ENCODE assay signal across 17 mouse cellular contexts in genomic region chr8:84841514-84841913, GRCm38 (mm10). TPM values are rescaled to one million over a fixed set of nuclear protein-coding genes. Genes with fewer than 3 reads are reported as not detected.
A peak's percentile ranks its signal among the peaks of the same experiment; 100 is the strongest.
DNase-seq lines count a peak whose midpoint lies in the region; ATAC-seq and TF ChIP-seq lines count a peak whose summit lies in the region.
"Had no signal": no experiment of that assay in that cellular context is flagged by ENCODE, and none has a peak within 500 bp of the region (broad histone marks: within the 10 kb centered on the region; RNA-seq: fewer than 3 reads in every experiment).

No protein-coding gene starts in this region.

- peaks cover 44% of the 10 kb centered on the region for H3K4me1 ChIP-seq in kidney, embryonic 16.5 days (ENCODE audit: insufficient read depth, low read length)
- no peaks in the 10 kb centered on the region for H3K4me1 ChIP-seq in brown adipose tissue, adult 24 weeks (ENCODE audit: control insufficient read depth, insufficient read depth, insufficient read length, low read length)
- peaks cover 85% of the 10 kb centered on the region for H3K4me1 ChIP-seq in liver, embryonic 13.5 days (replicated peaks)

- H3K36me3 ChIP-seq in kidney, embryonic 16.5 days (ENCODE audit: insufficient read depth, low read length) = peaks cover 59% of the 10 kb centered on the region
- peaks cover 77% of the 10 kb centered on the region for H3K36me3 ChIP-seq in liver, embryonic 13.5 days

- no peak for DNase-seq in gastrocnemius, adult 2 months
- no peak for DNase-seq in gastrocnemius, adult 8-10 months (ENCODE audit: low spot score in 2 of 2)
- no peak for DNase-seq in kidney, postnatal 4 days
- DNase-seq in liver, embryonic 13.5 days = no peak
- DNase-seq in cerebellum, adult 11-12 months = no peak
- no peak for DNase-seq in right cerebral cortex, postnatal 14 days
- DNase-seq: adrenal gland, postnatal 10 days; cerebellum, postnatal 25 days; gastrocnemius, postnatal 14 days; lung, postnatal 36 days; retina, postnatal 1 day had no signal

- TF ChIP-seq CTCF in gastrocnemius, adult 2 months (IDR thresholded peaks at IDR 0.05) = no peak

- H3K9ac ChIP-seq in kidney, embryonic 16.5 days (replicated peaks; ENCODE audit: low read length) = no peak overlapping the region
- peak overlapping the region; percentile 24; the same call in 1 of the 2 replicates for H3K9ac ChIP-seq in liver, embryonic 13.5 days
- H3K9ac ChIP-seq: embryonic facial prominence, embryonic 12.5 days; forebrain, embryonic 12.5 days; midbrain, embryonic 13.5 days had no signal

- intact Hi-C loops in gastrocnemius, adult 2 months (cut with DNase I) = no loop called here

- no peak overlapping the region for H3K4me2 ChIP-seq in kidney, embryonic 16.5 days (replicated peaks; ENCODE audit: low read depth, low read length)
- peak overlapping the region; percentile 15; the same call in 1 of the 2 replicates for H3K4me2 ChIP-seq in liver, embryonic 13.5 days
- H3K4me2 ChIP-seq: forebrain, embryonic 12.5 days; midbrain, embryonic 13.5 days had no signal

- H3K27ac ChIP-seq in gastrocnemius, adult 2 months = 0 out of 2 replicates have a peak overlapping the region, but pooled peaks have one; percentile 94
- H3K27ac ChIP-seq in kidney, embryonic 16.5 days (ENCODE audit: low read length) = 0 out of 2 replicates have a peak overlapping the region, but pooled peaks have one; percentile 35
- H3K27ac ChIP-seq in brown adipose tissue, adult 24 weeks (replicated peaks; ENCODE audit: low read depth, low read length) = peak overlapping the region; percentile 5; the same call in 1 of the 2 replicates
- peak overlapping the region; percentile 98 for H3K27ac ChIP-seq in liver, embryonic 13.5 days
- H3K27ac ChIP-seq: heart, embryonic 10.5 days had no signal

- no peak overlapping the region for H3K4me3 ChIP-seq in gastrocnemius, adult 2 months
- no peak overlapping the region for H3K4me3 ChIP-seq in kidney, embryonic 16.5 days (ENCODE audit: low read length)
- no peak overlapping the region for H3K4me3 ChIP-seq in brown adipose tissue, adult 24 weeks (ENCODE audit: insufficient read depth, low read depth, low read length)
- no peak overlapping the region for H3K4me3 ChIP-seq in liver, embryonic 13.5 days (replicated peaks)
- H3K4me3 ChIP-seq: midbrain, embryonic 13.5 days had no signal

- no peaks in the 10 kb centered on the region for H3K9me3 ChIP-seq in kidney, embryonic 16.5 days (ENCODE audit: low read length)
- H3K9me3 ChIP-seq in liver, embryonic 13.5 days (replicated peaks) = no peaks in the 10 kb centered on the region
- H3K9me3 ChIP-seq: embryonic facial prominence, embryonic 12.5 days; forebrain, embryonic 12.5 days; heart, embryonic 10.5 days; midbrain, embryonic 13.5 days had no signal

- no peak for ATAC-seq in kidney, embryonic 16.5 days (ENCODE audit: low FRiP score, low TSS enrichment)
- no peak for ATAC-seq in liver, embryonic 13.5 days (ENCODE audit: low read depth)

- 79% methylated on average over 1 of the region's 1 CpGs for WGBS in kidney, embryonic 16.5 days
- 58% methylated on average over 1 of the region's 1 CpGs for WGBS in liver, embryonic 13.5 days (ENCODE audit: insufficient replicate concordance)

- H3K27me3 ChIP-seq in kidney, embryonic 16.5 days (ENCODE audit: insufficient read depth, low read length) = no peaks in the 10 kb centered on the region
- no peaks in the 10 kb centered on the region for H3K27me3 ChIP-seq in liver, embryonic 13.5 days
- H3K27me3 ChIP-seq: embryonic facial prominence, embryonic 12.5 days; forebrain, embryonic 12.5 days; midbrain, embryonic 13.5 days had no signal

RNA-seq across cellular contexts. Expression of gene Rad23a, which starts 1.0 kb away (rescaled TPM):
- total RNA-seq in gastrocnemius, adult 2 months (2021) = 100 to 1,000 TPM; 159 to 172 TPM
- 100 to 1,000 TPM; 168 to 185 (median 180) TPM for total RNA-seq in gastrocnemius, adult 8-10 months (2022)
- 109 and 114 TPM in 2 replicates for polyA plus RNA-seq in kidney, embryonic 16.5 days (2015; fragmentation: Nextera tagmentation; extraction: Ambion mirVana)
- 73.3 and 79.3 TPM in 2 replicates for polyA plus RNA-seq in brown adipose tissue, adult 24 weeks (2012; ENCODE audit: insufficient read depth, insufficient read length, missing spikeins)
- polyA plus RNA-seq in liver, embryonic 13.5 days (2015; fragmentation: Nextera tagmentation; extraction: Ambion mirVana) = 269 and 278 TPM in 2 replicates

RNA-seq across cellular contexts. Expression of gene Calr, which starts 5.2 kb away (rescaled TPM):
- 100 to 1,000 TPM; 149 to 205 TPM for total RNA-seq in gastrocnemius, adult 2 months (2021)
- total RNA-seq in gastrocnemius, adult 8-10 months (2022) = 100 to 1,000 TPM; 148 to 197 (median 154) TPM
- 1,143 and 1,180 TPM in 2 replicates for polyA plus RNA-seq in kidney, embryonic 16.5 days (2015; fragmentation: Nextera tagmentation; extraction: Ambion mirVana)
- 211 and 306 TPM in 2 replicates for polyA plus RNA-seq in brown adipose tissue, adult 24 weeks (2012; ENCODE audit: insufficient read depth, insufficient read length, missing spikeins)
- 511 and 613 TPM in 2 replicates for polyA plus RNA-seq in liver, embryonic 13.5 days (2015; fragmentation: Nextera tagmentation; extraction: Ambion mirVana)

RNA-seq across cellular contexts. Expression of gene Gadd45gip1, which starts 10.2 kb away (rescaled TPM):
- total RNA-seq in gastrocnemius, adult 2 months (2021) = 10 to 100 TPM; 16.2 to 30.4 TPM
- total RNA-seq in gastrocnemius, adult 8-10 months (2022) = 10 to 100 TPM; 18.6 to 23.2 (median 20.8) TPM
- polyA plus RNA-seq in kidney, embryonic 16.5 days (2015; fragmentation: Nextera tagmentation; extraction: Ambion mirVana) = 49.7 and 51.6 TPM in 2 replicates
- 32.2 and 37.2 TPM in 2 replicates for polyA plus RNA-seq in brown adipose tissue, adult 24 weeks (2012; ENCODE audit: insufficient read depth, insufficient read length, missing spikeins)
- polyA plus RNA-seq in liver, embryonic 13.5 days (2015; fragmentation: Nextera tagmentation; extraction: Ambion mirVana) = 60.6 and 63.2 TPM in 2 replicates

RNA-seq across cellular contexts. Expression of gene Farsa, which starts 15.3 kb away (rescaled TPM):
- 10 to 100 TPM; 23.8 to 24.9 TPM for total RNA-seq in gastrocnemius, adult 2 months (2021)
- 10 to 100 TPM; 19.2 to 28.8 (median 24.5) TPM for total RNA-seq in gastrocnemius, adult 8-10 months (2022)
- 110 and 120 TPM in 2 replicates for polyA plus RNA-seq in kidney, embryonic 16.5 days (2015; fragmentation: Nextera tagmentation; extraction: Ambion mirVana)
- 11.3 and 14.4 TPM in 2 replicates for polyA plus RNA-seq in brown adipose tissue, adult 24 weeks (2012; ENCODE audit: insufficient read depth, insufficient read length, missing spikeins)
- polyA plus RNA-seq in liver, embryonic 13.5 days (2015; fragmentation: Nextera tagmentation; extraction: Ambion mirVana) = 82.3 and 83.1 TPM in 2 replicates

RNA-seq across cellular contexts. Expression of gene Dand5, which starts 18.9 kb away (rescaled TPM):
- 10 to 100 TPM; 10.2 to 14.3 TPM for total RNA-seq in gastrocnemius, adult 2 months (2021)
- total RNA-seq in gastrocnemius, adult 8-10 months (2022) = 10 to 100 TPM in 3 of 4 experiments, 1 to 10 TPM in 1; 7.8 to 12.9 (median 12.2) TPM
- polyA plus RNA-seq in kidney, embryonic 16.5 days (2015; fragmentation: Nextera tagmentation; extraction: Ambion mirVana) = 6.6 and 9.0 TPM in 2 replicates
- polyA plus RNA-seq in brown adipose tissue, adult 24 weeks (2012; ENCODE audit: insufficient read depth, insufficient read length, missing spikeins) = 7.2 and 9.4 TPM in 2 replicates
- 3.3 and 3.7 TPM in 2 replicates for polyA plus RNA-seq in liver, embryonic 13.5 days (2015; fragmentation: Nextera tagmentation; extraction: Ambion mirVana)

Comparison
In these comparisons a context has a peak if more than half of its experiments do, and no peak if none do; other contexts are left out.
1. H3K27ac ChIP-seq: peak in every context shown above with its lines; median percentile 98 in liver, embryonic 13.5 days; 94 in gastrocnemius, adult 2 months; 35 in kidney, embryonic 16.5 days; 5 in brown adipose tissue, adult 24 weeks.